10 mouse cellular contexts compared by ENCODE assay signal in genomic region chr11:3918738-3919137, GRCm38 (mm10). TPM values are rescaled to one million over a fixed set of nuclear protein-coding genes. Genes with fewer than 3 reads are reported as not detected.
DNase-seq lines count a peak whose midpoint lies in the region; ATAC-seq and TF ChIP-seq lines count a peak whose summit lies in the region.
"Had no signal": no experiment of that assay in that cellular context is flagged by ENCODE, and none has a peak within 500 bp of the region (broad histone marks: within the 10 kb centered on the region; RNA-seq: fewer than 3 reads in every experiment).

No protein-coding gene starts in this region.

- no peak for TF ChIP-seq POLR2A in cerebellum, adult 2 months (IDR thresholded peaks at IDR 0.05; ENCODE audit: borderline replicate concordance, insufficient read depth, low read length)

- no peak overlapping the region for H3K27ac ChIP-seq in cerebellum, adult 2 months (ENCODE audit: insufficient read depth, low read length)
- no peak overlapping the region for H3K27ac ChIP-seq in kidney, embryonic 14.5 days (ENCODE audit: low read depth, low read length)
- H3K27ac ChIP-seq in forebrain, embryonic 10.5 days = no peak overlapping the region
- H3K27ac ChIP-seq: forebrain, embryonic 13.5 days had no signal

- H3K4me3 ChIP-seq in cerebellum, adult 2 months (replicated peaks; ENCODE audit: insufficient read depth, low read depth, low read length) = no peak overlapping the region
- H3K4me3 ChIP-seq in kidney, embryonic 14.5 days (ENCODE audit: low read length) = no peak overlapping the region
- no peak overlapping the region for H3K4me3 ChIP-seq in E14TG2a.4 (replicated peaks; ENCODE audit: low read length)
- H3K4me3 ChIP-seq in forebrain, embryonic 10.5 days = no peak overlapping the region
- H3K4me3 ChIP-seq: forebrain, embryonic 13.5 days had no signal

- TF ChIP-seq CTCF in cerebellum, adult 2 months (IDR thresholded peaks at IDR 0.05; ENCODE audit: borderline replicate concordance, insufficient read depth, low read depth, low read length) = peak; percentile 63; the same call in 1 of the 2 replicates
- peak; percentile 80 for TF ChIP-seq CTCF in E14TG2a.4 (conservative IDR thresholded peaks at IDR 0.05; ENCODE audit: low read length)

- 15% methylated on average over 1 of the region's 1 CpGs for WGBS in cerebellum, adult 2 months
- WGBS in kidney, embryonic 14.5 days = 50% methylated on average over 1 of the region's 1 CpGs
- WGBS in forebrain, embryonic 10.5 days = 79% methylated on average over 1 of the region's 1 CpGs

- peak in 1 of 2 experiments; percentile 50 for DNase-seq in cerebellum, adult 2 months
- no peak for DNase-seq in cerebellum, adult 11 months
- peak; percentile 59 to 67 for DNase-seq in kidney, postnatal 36 days
- DNase-seq in kidney, postnatal 4 days = peak; percentile 16 to 41
- no peak for DNase-seq in forebrain, embryonic 10.5 days (ENCODE audit: extremely low spot score, low spot score)
- DNase-seq in frontal cortex, postnatal 10 days (ENCODE audit: low spot score in 2 of 2) = no peak
- DNase-seq: right cerebral cortex, postnatal 4 days had no signal

- H3K9ac ChIP-seq in kidney, embryonic 14.5 days (ENCODE audit: low read depth, low read length) = no peak overlapping the region
- H3K9ac ChIP-seq: forebrain, embryonic 13.5 days had no signal

- H3K27me3 ChIP-seq in cerebellum, adult 2 months (ENCODE audit: control insufficient read depth, insufficient read depth, low read length) = no peaks in the 10 kb centered on the region
- no peaks in the 10 kb centered on the region for H3K27me3 ChIP-seq in kidney, embryonic 14.5 days (ENCODE audit: control insufficient read depth, insufficient read depth, low read length)
- H3K27me3 ChIP-seq in E14TG2a.4 (ENCODE audit: insufficient read depth, low read length) = peaks cover 13% of the 10 kb centered on the region
- no peaks in the 10 kb centered on the region for H3K27me3 ChIP-seq in forebrain, embryonic 10.5 days (ENCODE audit: poor library complexity, severe bottlenecking)
- H3K27me3 ChIP-seq: forebrain, embryonic 13.5 days had no signal

- peaks cover 6% of the 10 kb centered on the region for H3K36me3 ChIP-seq in kidney, embryonic 14.5 days (ENCODE audit: control insufficient read depth, insufficient read depth, low read length)
- peaks cover 24% of the 10 kb centered on the region for H3K36me3 ChIP-seq in E14TG2a.4 (ENCODE audit: insufficient read depth, low read length)
- peaks cover 14% of the 10 kb centered on the region for H3K36me3 ChIP-seq in forebrain, embryonic 10.5 days (replicated peaks)

- H3K4me2 ChIP-seq in kidney, embryonic 14.5 days (replicated peaks; ENCODE audit: low read depth, low read length) = no peak overlapping the region
- H3K4me2 ChIP-seq: forebrain, embryonic 13.5 days had no signal

- no peak for ATAC-seq in kidney, embryonic 14.5 days (ENCODE audit: low FRiP score, low TSS enrichment)
- ATAC-seq: forebrain, embryonic 13.5 days had no signal

- H3K4me1 ChIP-seq in cerebellum, adult 2 months (ENCODE audit: control insufficient read depth, insufficient read depth, low read length) = no peaks in the 10 kb centered on the region
- H3K4me1 ChIP-seq in kidney, embryonic 14.5 days (ENCODE audit: control insufficient read depth, insufficient read depth, low read length) = no peaks in the 10 kb centered on the region
- peaks cover 23% of the 10 kb centered on the region for H3K4me1 ChIP-seq in E14TG2a.4 (replicated peaks; ENCODE audit: low read depth, low read length)
- H3K4me1 ChIP-seq in forebrain, embryonic 10.5 days = peaks cover 12% of the 10 kb centered on the region

- no peaks in the 10 kb centered on the region for H3K9me3 ChIP-seq in kidney, embryonic 14.5 days (ENCODE audit: control insufficient read depth, low read length)
- H3K9me3 ChIP-seq in E14TG2a.4 (ENCODE audit: low read length) = no peaks in the 10 kb centered on the region
- no peaks in the 10 kb centered on the region for H3K9me3 ChIP-seq in forebrain, embryonic 10.5 days
- H3K9me3 ChIP-seq: forebrain, embryonic 13.5 days had no signal

RNA-seq across cellular contexts. Expression of gene Slc35e4, which starts 4.3 kb away (rescaled TPM):
- 27.3 and 28.5 TPM in 2 replicates for polyA plus RNA-seq in cerebellum, adult 2 months (2012; rRNA removed)
- 3.0 and 3.8 TPM in 2 replicates for polyA plus RNA-seq in kidney, embryonic 14.5 days (2014; fragmentation: Nextera tagmentation; extraction: Ambion mirVana)
- 4.8 and 5.1 TPM in 2 replicates for polyA plus RNA-seq in forebrain, embryonic 10.5 days (2016; fragmentation: Nextera tagmentation; extraction: Ambion mirVana)

RNA-seq across cellular contexts. Expression of gene Tcn2, which starts 13.2 kb away (rescaled TPM):
- 28.0 and 31.7 TPM in 2 replicates for polyA plus RNA-seq in cerebellum, adult 2 months (2012; rRNA removed)
- polyA plus RNA-seq in kidney, embryonic 14.5 days (2014; fragmentation: Nextera tagmentation; extraction: Ambion mirVana) = 49.7 and 61.8 TPM in 2 replicates
- 19.4 and 21.1 TPM in 2 replicates for polyA plus RNA-seq in forebrain, embryonic 10.5 days (2016; fragmentation: Nextera tagmentation; extraction: Ambion mirVana)

RNA-seq across cellular contexts. Expression of gene Dusp18, which starts 23.7 kb away (rescaled TPM):
- 5.4 and 5.7 TPM in 2 replicates for polyA plus RNA-seq in cerebellum, adult 2 months (2012; rRNA removed)
- 10.0 and 14.7 TPM in 2 replicates for polyA plus RNA-seq in kidney, embryonic 14.5 days (2014; fragmentation: Nextera tagmentation; extraction: Ambion mirVana)
- 18.6 and 19.6 TPM in 2 replicates for polyA plus RNA-seq in forebrain, embryonic 10.5 days (2016; fragmentation: Nextera tagmentation; extraction: Ambion mirVana)

RNA-seq across cellular contexts. Expression of gene 4921536K21Rik, which starts 23.8 kb away (rescaled TPM):
- polyA plus RNA-seq in cerebellum, adult 2 months (2012; rRNA removed) = 0.29 and 0.36 TPM in 2 replicates
- 0.20 and 0.40 TPM in 2 replicates for polyA plus RNA-seq in kidney, embryonic 14.5 days (2014; fragmentation: Nextera tagmentation; extraction: Ambion mirVana)
- 1.2 and 1.7 TPM in 2 replicates for polyA plus RNA-seq in forebrain, embryonic 10.5 days (2016; fragmentation: Nextera tagmentation; extraction: Ambion mirVana)

RNA-seq across cellular contexts. Expression of gene Pes1, which starts 45.0 kb away (rescaled TPM):
- polyA plus RNA-seq in cerebellum, adult 2 months (2012; rRNA removed) = 36.6 and 36.9 TPM in 2 replicates
- polyA plus RNA-seq in kidney, embryonic 14.5 days (2014; fragmentation: Nextera tagmentation; extraction: Ambion mirVana) = 60.7 and 81.2 TPM in 2 replicates
- 116 and 118 TPM in 2 replicates for polyA plus RNA-seq in forebrain, embryonic 10.5 days (2016; fragmentation: Nextera tagmentation; extraction: Ambion mirVana)

Comparison
In these comparisons a context has a peak if more than half of its experiments do, and no peak if none do; other contexts are left out.
1. DNase-seq: peak in kidney, postnatal 36 days (2 of 2) and kidney, postnatal 4 days (2 of 2); none in cerebellum, adult 11 months (single experiment), forebrain, embryonic 10.5 days (single experiment) and frontal cortex, postnatal 10 days (0 of 2).